Mouse (Mus musculus) MEL (cell line): ENCODE measurements at regions not wholly inside any gene's neighbourhood (a gene's known extent, or its start where the extent isn't known, plus 50 kb on each side); places are given as distances from the start of the nearest gene placed in this dataset.

Source experiments
- DNase-seq: peaks from one replicate; pipeline ENCODE4 v3.0.0; 2011; ENCODE audit warnings: low read depth, low spot score
- H3K27ac ChIP-seq: 2 replicates; pipeline ENCODE4 v1.5.1; 2012; ENCODE audit warnings: low read depth, mild to moderate bottlenecking, control low read depth, low read length, moderate library complexity; ENCODE audit not compliant: control insufficient read depth
- H3K27me3 ChIP-seq, 2 experiments: fragments of 150-350 bp in 1 of 2; sonication (generic) in 1 of 2; 2 replicates each; pipeline ENCODE4 v1.6.1; 2012; ENCODE audit warnings: low read length in 2 of 2, mild to moderate bottlenecking in 2 of 2, improper control_type of control experiment in 1 of 2, moderate library complexity in 1 of 2; ENCODE audit not compliant: insufficient read depth in 2 of 2, control insufficient read depth in 1 of 2
- H3K36me3 ChIP-seq, 2 experiments: 2 replicates each; pipeline ENCODE4 v1.6.1; 2012 to 2014; ENCODE audit warnings: low read length in 2 of 2, improper control_type of control experiment in 1 of 2, inconsistent platforms in 1 of 2, mild to moderate bottlenecking in 1 of 2; ENCODE audit not compliant: insufficient read depth in 2 of 2, control insufficient read depth in 1 of 2
- H3K4me1 ChIP-seq, 2 experiments: fragments of 150-350 bp in 1 of 2; sonication (generic) in 1 of 2; 2 replicates each; pipeline ENCODE4 v1.6.1; 2012; ENCODE audit warnings: low read length in 2 of 2, improper control_type of control experiment in 1 of 2, mild to moderate bottlenecking in 1 of 2; ENCODE audit not compliant: insufficient read depth in 2 of 2, control insufficient read depth in 1 of 2
- H3K4me3 ChIP-seq, 2 experiments: fragments of 150-350 bp in 1 of 2; sonication (generic) in 1 of 2; 2 replicates each; pipeline ENCODE4 v1.5.1; 2012; ENCODE audit warnings: low read depth in 2 of 2, low read length in 2 of 2, mild to moderate bottlenecking in 2 of 2, moderate library complexity in 2 of 2, control low read depth in 1 of 2, improper control_type of control experiment in 1 of 2; ENCODE audit not compliant: control insufficient read depth in 1 of 2, insufficient read depth in 1 of 2
- H3K79me2 ChIP-seq: 2 replicates; pipeline ENCODE4 v1.6.1; 2012; ENCODE audit warnings: mild to moderate bottlenecking, low read length, moderate library complexity; ENCODE audit not compliant: control insufficient read depth, poor library complexity, insufficient read depth
- H3K9ac ChIP-seq: 2 replicates; pipeline ENCODE4 v1.6.1; 2012; ENCODE audit warnings: low read depth, mild to moderate bottlenecking, control low read depth, low read length, moderate library complexity; ENCODE audit not compliant: control insufficient read depth, poor library complexity, severe bottlenecking
- H3K9me3 ChIP-seq: fragments of 150-350 bp; sonication (generic); replicated peaks from 2 replicates; pipeline ENCODE4 v1.6.1; 2012; ENCODE audit warnings: mild to moderate bottlenecking, low read length, improper control_type of control experiment, moderate library complexity; ENCODE audit not compliant: insufficient read depth
- CHD1 ChIP-seq: IDR thresholded peaks from 2 replicates; pipeline ENCODE4 v1.6.1; 2012; ENCODE audit warnings: low read depth, mild to moderate bottlenecking, inconsistent platforms, low read length, improper control_type of control experiment
- CTCF ChIP-seq, 3 experiments: IDR thresholded peaks in 2 of 3; conservative IDR thresholded peaks in 1 of 3; 2 replicates each; pipeline ENCODE4 v1.5.1; 2011 to 2012; ENCODE audit warnings: low read length in 3 of 3, low read depth in 2 of 3, mild to moderate bottlenecking in 2 of 3, improper control_type of control experiment in 1 of 3, inconsistent platforms in 1 of 3, mixed read lengths in 1 of 3, moderate library complexity in 1 of 3; ENCODE audit not compliant: control insufficient read depth in 1 of 3, insufficient read depth in 1 of 3, poor library complexity in 1 of 3, severe bottlenecking in 1 of 3
- HCFC1 ChIP-seq: IDR thresholded peaks from 2 replicates; pipeline ENCODE4 v1.6.1; 2012; ENCODE audit warnings: low read depth, mild to moderate bottlenecking, inconsistent platforms, low read length, improper control_type of control experiment, moderate library complexity
- JUND ChIP-seq: IDR thresholded peaks from 2 replicates; pipeline ENCODE4 v1.6.1; 2011; ENCODE audit warnings: low read depth, mild to moderate bottlenecking, improper control_type of control experiment, low read length
- KAT2A ChIP-seq: conservative IDR thresholded peaks from 2 replicates; pipeline ENCODE4 v1.6.1; 2012; ENCODE audit warnings: low read depth, low read length, improper control_type of control experiment, inconsistent platforms
- MYB ChIP-seq: IDR thresholded peaks from 2 replicates; pipeline ENCODE4 v1.6.1; 2011; ENCODE audit warnings: mild to moderate bottlenecking, low read depth, low read length, improper control_type of control experiment
- MYC ChIP-seq: IDR thresholded peaks from 2 replicates; pipeline ENCODE4 v1.6.1; 2011; ENCODE audit warnings: low read depth, mild to moderate bottlenecking, low read length, improper control_type of control experiment, moderate library complexity
- NRF1 ChIP-seq: IDR thresholded peaks from 2 replicates; pipeline ENCODE4 v1.6.1; 2014; ENCODE audit warnings: low read depth, mild to moderate bottlenecking, inconsistent platforms, low read length, improper control_type of control experiment, moderate library complexity; ENCODE audit not compliant: poor library complexity, insufficient read depth, severe bottlenecking
- POLR2A ChIP-seq, 2 experiments: IDR thresholded peaks; 2 replicates each; pipeline ENCODE4 v1.6.1; 2011 to 2012; ENCODE audit warnings: low read length in 2 of 2, mild to moderate bottlenecking in 2 of 2, control low read depth in 1 of 2, improper control_type of control experiment in 1 of 2, low read depth in 1 of 2, moderate library complexity in 1 of 2; ENCODE audit not compliant: control insufficient read depth in 1 of 2, insufficient read depth in 1 of 2, poor library complexity in 1 of 2
- POLR2AphosphoS2 ChIP-seq: IDR thresholded peaks from 2 replicates; pipeline ENCODE4 v1.6.1; 2011; ENCODE audit warnings: low read length, improper control_type of control experiment
- SIN3A ChIP-seq: IDR thresholded peaks from 2 replicates; pipeline ENCODE4 v1.6.1; 2012; ENCODE audit warnings: low read length, improper control_type of control experiment, inconsistent platforms
- TCF12 ChIP-seq: IDR thresholded peaks from 2 replicates; pipeline ENCODE4 v1.6.1; 2014; ENCODE audit warnings: low read depth, mild to moderate bottlenecking, inconsistent platforms, low read length, improper control_type of control experiment, moderate library complexity
- UBTF ChIP-seq: IDR thresholded peaks from 2 replicates; pipeline ENCODE4 v1.6.1; 2012; ENCODE audit warnings: low read depth, mild to moderate bottlenecking, inconsistent platforms, low read length, improper control_type of control experiment, moderate library complexity, borderline replicate concordance; ENCODE audit not compliant: insufficient read depth
- USF1 ChIP-seq: IDR thresholded peaks from 2 replicates; pipeline ENCODE4 v1.6.1; 2014; ENCODE audit warnings: low read depth, mild to moderate bottlenecking, inconsistent platforms, low read length, improper control_type of control experiment, moderate library complexity
- ZKSCAN1 ChIP-seq: IDR thresholded peaks from 2 replicates; pipeline ENCODE4 v1.6.1; 2012; ENCODE audit warnings: low read depth, mild to moderate bottlenecking, inconsistent platforms, low read length, improper control_type of control experiment, moderate library complexity
- ZMIZ1 ChIP-seq: IDR thresholded peaks from 2 replicates; pipeline ENCODE4 v1.6.1; 2012; ENCODE audit warnings: low read depth, mild to moderate bottlenecking, inconsistent platforms, low read length, improper control_type of control experiment, moderate library complexity

- Histone ChIP-seq H3K36me3 (no peaks in the 10 kb centered on the region), H3K27me3 (no peaks in the 10 kb centered on the region), H3K4me3 (no peak overlapping the region), H3K27ac (no peak overlapping the region), H3K79me2 (no peaks in the 10 kb centered on the region), H3K4me1 (no peaks in the 10 kb centered on the region), H3K9me3 (no peaks in the 10 kb centered on the region), H3K9ac (no peak overlapping the region)
- TF ChIP-seq MYC (no peak), USF1 (no peak), CHD1 (no peak), KAT2A (no peak), CTCF (IDR thresholded peaks at IDR 0.05 in 2 of 3, conservative IDR thresholded peaks at IDR 0.05 in 1 of 3; ENCODE audit: control insufficient read depth in 1 of 3, insufficient read depth in 1 of 3, low read depth in 2 of 3, low read length in 3 of 3, poor library complexity in 1 of 3, severe bottlenecking in 1 of 3) (no peak), ZMIZ1 (no peak), TCF12 (no peak)
- no peak for DNase-seq
Measured at GRCm38 (mm10) chr3:52929827-52930605, 87.0 kb downstream of the Cog6 start.

DNA sequence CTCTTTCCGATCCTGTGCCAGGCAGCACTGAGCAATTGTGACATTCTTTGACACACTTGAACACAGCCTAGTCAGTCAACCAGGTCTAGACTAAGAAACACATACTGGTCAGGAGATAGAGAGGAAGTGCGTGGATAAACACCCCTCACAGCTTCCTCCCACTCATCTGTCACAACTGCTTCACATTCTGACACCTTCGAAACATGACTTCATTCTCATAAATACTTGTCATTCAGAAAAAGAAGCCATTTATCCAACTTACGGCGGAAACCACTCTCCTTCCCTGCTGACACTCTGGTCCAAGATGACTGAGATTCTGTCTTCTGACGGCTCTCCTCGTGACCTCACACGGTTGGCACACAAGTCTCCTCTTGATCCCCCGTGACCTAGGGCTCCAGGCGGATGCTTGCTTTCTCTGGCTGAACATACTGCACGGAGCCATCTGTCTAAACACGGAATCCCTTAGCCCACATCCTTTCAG, 89.6 kb downstream of the Cog6 start:
- Histone ChIP-seq H3K36me3 (no peaks in the 10 kb centered on the region), H3K9me3 (no peaks in the 10 kb centered on the region), H3K9ac (no peak overlapping the region), H3K27me3 (no peaks in the 10 kb centered on the region), H3K4me3 (no peak overlapping the region), H3K4me1 (no peaks in the 10 kb centered on the region), H3K79me2 (no peaks in the 10 kb centered on the region), H3K27ac (no peak overlapping the region)
- no peak for TF ChIP-seq ZKSCAN1
- no peak for TF ChIP-seq POLR2A (IDR thresholded peaks at IDR 0.05; ENCODE audit: control insufficient read depth in 1 of 2, insufficient read depth in 1 of 2, low read depth in 1 of 2, low read length in 2 of 2, poor library complexity in 1 of 2)
- no peak for TF ChIP-seq POLR2AphosphoS2
- TF ChIP-seq JUND = no peak
- no peak for TF ChIP-seq MYB
- no peak for TF ChIP-seq KAT2A
- TF ChIP-seq SIN3A = no peak
- TF ChIP-seq HCFC1 = no peak
- TF ChIP-seq UBTF = no peak
- no peak for TF ChIP-seq CTCF (IDR thresholded peaks at IDR 0.05 in 2 of 3, conservative IDR thresholded peaks at IDR 0.05 in 1 of 3; ENCODE audit: control insufficient read depth in 1 of 3, insufficient read depth in 1 of 3, low read depth in 2 of 3, low read length in 3 of 3, poor library complexity in 1 of 3, severe bottlenecking in 1 of 3)
- no peak for TF ChIP-seq NRF1
- DNase-seq = no peak
